Mouse (Mus musculus) stomach, postnatal 0 days (tissue): ENCODE results near the gene Pde4dip. TPM values are rescaled to one million over a fixed set of nuclear protein-coding genes. Genes with fewer than 3 reads are reported as not detected.
A peak's percentile ranks its signal among the peaks of the same experiment; 100 is the strongest.

Experiments
- ATAC-seq: fragments of 200-750 bp; cut with Nextera tagmentation; 2 replicates; pipeline ENCODE4 v1.8.0; 2017; ENCODE audit not compliant: low FRiP score, low TSS enrichment
- DNase-seq: peaks from one replicate; pipeline ENCODE4 v3.0.0-alpha.2; 2016; ENCODE audit warnings: low spot score
- H3K27ac ChIP-seq: fragments of 300-500 bp; sonication (generic); replicated peaks from 2 replicates; pipeline ENCODE4 v1.5.1; 2014; ENCODE audit warnings: mild to moderate bottlenecking, control low read depth
- H3K27me3 ChIP-seq: fragments of 300-500 bp; sonication (generic); 2 replicates; pipeline ENCODE4 v1.6.1; 2014; ENCODE audit warnings: low read length; ENCODE audit not compliant: control insufficient read depth, insufficient read depth
- H3K36me3 ChIP-seq: fragments of 300-500 bp; sonication (generic); 2 replicates; pipeline ENCODE4 v1.6.1; 2014; ENCODE audit warnings: low read length, mixed read lengths; ENCODE audit not compliant: control insufficient read depth, insufficient read depth
- H3K4me1 ChIP-seq: fragments of 300-500 bp; sonication (generic); replicated peaks from 2 replicates; pipeline ENCODE4 v1.6.1; 2014; ENCODE audit warnings: antibody characterized with exemption; ENCODE audit not compliant: control insufficient read depth, insufficient read depth
- H3K4me2 ChIP-seq: fragments of 300-500 bp; sonication (generic); replicated peaks from 2 replicates; pipeline ENCODE4 v1.6.1; 2014; ENCODE audit warnings: low read depth, mild to moderate bottlenecking, control low read depth, moderate library complexity
- H3K4me3 ChIP-seq: fragments of 300-500 bp; sonication (generic); 2 replicates; pipeline ENCODE4 v1.5.1; 2014; ENCODE audit warnings: low read depth, low read length, control low read depth
- H3K9ac ChIP-seq: fragments of 300-500 bp; sonication (generic); 2 replicates; pipeline ENCODE4 v1.6.1; 2014; ENCODE audit warnings: mild to moderate bottlenecking, low read length, control low read depth, mixed read lengths
- H3K9me3 ChIP-seq: fragments of 300-500 bp; sonication (generic); 2 replicates; pipeline ENCODE4 v1.6.1; 2016; ENCODE audit warnings: low read length; ENCODE audit not compliant: control insufficient read depth
- CTCF ChIP-seq: IDR thresholded peaks from 2 replicates; pipeline ENCODE4 v1.5.1; 2016; ENCODE audit warnings: antibody characterized with exemption, low read depth, mild to moderate bottlenecking, moderate library complexity
- EP300 ChIP-seq: optimal IDR thresholded peaks from 2 replicates; pipeline ENCODE3; 2016; ENCODE audit warnings: antibody characterized with exemption
- WGBS: fragments of 180-500 bp; shearing (Covaris S2); extraction: QIAGEN DNeasy Blood & Tissue Kit; methylation state at CpG from one replicate; pipeline ENCODE4 v1.1.7; 2014; 5-methylcytosine and 5-hydroxymethylcytosine counted together
- polyA plus RNA-seq: library from polyadenylated mRNA; unstranded; fragments of >200 nt; fragmentation: Nextera tagmentation; extraction: Ambion mirVana; gene quantifications from 2 replicates; pipeline ENCODE4 v1.2.1, GENCODE M21; 2015

The Pde4dip gene
- polyA plus RNA-seq, 1 experiment from 2014 or later = 9.9 TPM

- 70% methylated on average over 15 of the region's 15 CpGs for WGBS
- ATAC-seq (peak; percentile 91), DNase-seq (peak; percentile 29)
- Histone ChIP-seq H3K4me3 (no peak overlapping the region), H3K4me1 (no peaks in the 10 kb centered on the region), H3K27me3 (no peaks in the 10 kb centered on the region), H3K36me3 (no peaks in the 10 kb centered on the region), H3K27ac (no peak overlapping the region), H3K9me3 (no peaks in the 10 kb centered on the region), H3K4me2 (no peak overlapping the region), H3K9ac (no peak overlapping the region)
- no peak for TF ChIP-seq EP300
- TF ChIP-seq CTCF = no peak
Measured at GRCm38 (mm10) chr3:97831564-97832320, 56.8 kb downstream of the Pde4dip start.

GRCm38 (mm10) chr3:97830622-97831021 lies 57.9 kb downstream of the Pde4dip start:
- DNase-seq = no peak
- H3K9me3 ChIP-seq = no peaks in the 10 kb centered on the region
- H3K9ac ChIP-seq = no peak overlapping the region
- no peaks in the 10 kb centered on the region for H3K27me3 ChIP-seq
- no peak for ATAC-seq
- no peak overlapping the region for H3K4me3 ChIP-seq
- H3K27ac ChIP-seq = no peak overlapping the region
- WGBS = 57% methylated on average over 2 of the region's 2 CpGs
- H3K36me3 ChIP-seq = no peaks in the 10 kb centered on the region
- H3K4me1 ChIP-seq = no peaks in the 10 kb centered on the region
- H3K4me2 ChIP-seq = no peak overlapping the region
- TF ChIP-seq CTCF (no peak), EP300 (no peak)

DNA sequence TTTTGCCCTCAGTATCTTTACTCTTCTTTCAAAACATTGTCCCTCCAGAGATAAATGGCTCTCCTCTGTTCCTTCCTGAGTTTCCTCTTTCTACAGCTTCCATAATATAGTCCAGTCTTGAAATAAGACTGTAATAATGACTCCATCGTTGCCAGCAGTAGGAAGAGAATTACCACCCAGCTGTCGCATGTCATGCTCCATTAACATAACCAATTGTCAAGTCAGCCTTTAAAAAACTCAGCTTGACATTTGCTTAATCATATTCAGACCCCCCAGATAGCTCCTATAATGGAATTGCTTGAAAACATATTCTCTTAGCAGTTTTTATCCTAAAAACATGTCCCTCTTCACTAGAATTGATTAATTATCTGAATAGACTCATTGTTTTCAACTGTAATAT lies 58.4 kb downstream of the Pde4dip start:
- TF ChIP-seq EP300 = no peak
- TF ChIP-seq CTCF = no peak
- WGBS = 50% methylated on average over 2 of the region's 2 CpGs
- H3K36me3 ChIP-seq = no peaks in the 10 kb centered on the region
- no peak for DNase-seq
- H3K27me3 ChIP-seq = no peaks in the 10 kb centered on the region
- H3K9me3 ChIP-seq = no peaks in the 10 kb centered on the region
- no peak overlapping the region for H3K27ac ChIP-seq
- no peak for ATAC-seq
- no peak overlapping the region for H3K4me2 ChIP-seq
- no peak overlapping the region for H3K4me3 ChIP-seq
- H3K9ac ChIP-seq = no peak overlapping the region
- H3K4me1 ChIP-seq = no peaks in the 10 kb centered on the region

DNA sequence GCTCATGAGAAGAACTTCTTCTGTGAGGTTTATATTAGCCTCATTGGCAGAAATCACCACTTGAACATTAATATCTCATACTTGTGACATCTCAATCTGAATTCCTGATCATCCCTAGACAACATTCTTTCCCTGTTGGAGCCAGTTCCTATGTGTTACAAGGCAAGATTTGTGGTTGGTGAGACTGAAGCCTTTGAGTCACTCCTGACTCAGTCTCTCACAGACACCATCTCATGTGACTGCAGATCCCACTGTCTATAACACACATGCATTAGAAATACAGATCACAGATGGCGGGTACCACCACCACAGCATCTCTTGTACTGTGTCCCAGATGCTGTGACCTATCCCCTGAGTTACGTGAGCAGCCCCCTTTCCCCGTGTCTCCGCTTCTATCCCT lies 60.2 kb downstream of the Pde4dip start:
- DNase-seq = no peak
- H3K4me2 ChIP-seq = no peak overlapping the region
- WGBS = 97% methylated on average over 4 of the region's 4 CpGs
- H3K27me3 ChIP-seq = no peaks in the 10 kb centered on the region
- H3K9me3 ChIP-seq = no peaks in the 10 kb centered on the region
- no peak overlapping the region for H3K4me3 ChIP-seq
- no peaks in the 10 kb centered on the region for H3K36me3 ChIP-seq
- H3K4me1 ChIP-seq = no peaks in the 10 kb centered on the region; the same call in 1 of the 2 replicates
- no peak for TF ChIP-seq EP300
- TF ChIP-seq CTCF = no peak
- no peak for ATAC-seq
- no peak overlapping the region for H3K9ac ChIP-seq
- no peak overlapping the region for H3K27ac ChIP-seq

DNA sequence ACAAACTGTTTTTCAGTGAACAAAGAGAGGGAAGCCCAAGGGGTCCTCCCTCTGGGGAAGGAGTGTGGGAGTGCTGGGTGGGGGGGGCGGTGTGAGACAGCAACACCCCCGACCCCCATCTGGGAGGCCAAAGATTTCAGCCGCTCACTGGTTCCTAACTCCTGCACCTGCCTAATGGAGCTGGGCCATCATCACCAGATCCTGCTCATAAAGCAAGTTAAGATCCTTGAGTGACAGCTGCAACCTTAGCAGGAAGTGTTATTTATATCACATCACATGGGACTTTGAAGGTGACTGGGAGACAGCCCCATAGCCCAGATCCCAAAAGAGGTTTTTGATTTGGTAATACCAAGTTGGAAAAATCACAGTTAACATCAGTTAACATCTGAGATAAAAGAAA lies 63.3 kb downstream of the Pde4dip start:
- ATAC-seq = no peak
- Histone ChIP-seq H3K9ac (no peak overlapping the region), H3K4me3 (no peak overlapping the region), H3K27ac (no peak overlapping the region), H3K27me3 (no peaks in the 10 kb centered on the region), H3K9me3 (no peaks in the 10 kb centered on the region), H3K4me2 (no peak overlapping the region), H3K36me3 (no peaks in the 10 kb centered on the region), H3K4me1 (no peaks in the 10 kb centered on the region; the same call in 1 of the 2 replicates)
- no peak for TF ChIP-seq EP300
- no peak for TF ChIP-seq CTCF
- DNase-seq = no peak
- 50% methylated on average over 3 of the region's 3 CpGs for WGBS

DNA sequence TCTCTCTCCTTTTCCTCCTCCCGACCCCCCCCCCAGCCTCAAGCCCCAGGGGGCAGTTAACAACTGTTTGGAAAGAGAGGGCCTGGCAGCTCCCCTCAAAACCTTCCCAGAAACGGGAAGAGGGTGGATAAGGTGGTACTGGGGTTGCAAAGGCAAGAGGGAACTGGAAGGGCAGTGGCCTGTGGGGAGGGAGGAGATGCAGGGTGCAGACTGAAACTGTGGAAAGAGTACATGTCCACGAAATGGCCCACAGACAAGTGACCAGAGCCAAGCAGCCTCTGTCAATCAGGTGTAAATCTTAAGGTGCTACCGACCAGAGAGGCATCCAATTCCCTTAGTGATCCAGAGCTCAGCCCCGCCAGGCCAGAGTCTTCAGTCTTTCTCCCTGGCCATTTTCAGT lies 63.8 kb downstream of the Pde4dip start:
- DNase-seq (peak; percentile 30), ATAC-seq (0 out of 2 replicates have a peak, but pooled peaks have one; percentile 6)
- no peak for TF ChIP-seq CTCF
- no peak for TF ChIP-seq EP300
- Histone ChIP-seq H3K4me3 (peak overlapping the region; percentile 49), H3K9me3 (no peaks in the 10 kb centered on the region), H3K9ac (no peak overlapping the region), H3K36me3 (no peaks in the 10 kb centered on the region), H3K4me1 (no peaks in the 10 kb centered on the region; the same call in 1 of the 2 replicates), H3K4me2 (peak overlapping the region; percentile 83), H3K27me3 (no peaks in the 10 kb centered on the region), H3K27ac (no peak overlapping the region)
- WGBS = 17% methylated on average over 4 of the region's 5 CpGs
